Mouse (Mus musculus) neural tube, embryonic 11.5 days (tissue): ENCODE measurements around the gene Mob1a. TPM values are rescaled to one million over a fixed set of nuclear protein-coding genes. Genes with fewer than 3 reads are reported as not detected.

Experiments used
- ATAC-seq: fragments of 200-750 bp; cut with Nextera tagmentation; 2 replicates; pipeline ENCODE4 v1.8.0; 2017; ENCODE audit warnings: moderate number of reproducible peaks, mild to moderate bottlenecking, moderate TSS enrichment, moderate library complexity; ENCODE audit not compliant: insufficient read depth, low FRiP score, low TSS enrichment
- DNase-seq: peaks from one replicate; pipeline ENCODE4 v3.0.0-alpha.2; 2015; ENCODE audit warnings: low spot score
- H3K27ac ChIP-seq: fragments of 300-500 bp; sonication (generic); 2 replicates; pipeline ENCODE4 v1.5.1; 2014; ENCODE audit warnings: low read depth, mild to moderate bottlenecking, low read length
- H3K27me3 ChIP-seq: fragments of 300-500 bp; sonication (generic); 2 replicates; pipeline ENCODE4 v1.6.1; 2014; ENCODE audit warnings: mild to moderate bottlenecking, low read length, mixed read lengths; ENCODE audit not compliant: control insufficient read depth, insufficient read depth
- H3K36me3 ChIP-seq: fragments of 300-500 bp; sonication (generic); 2 replicates; pipeline ENCODE4 v1.6.1; 2014; ENCODE audit warnings: mild to moderate bottlenecking, low read length, moderate library complexity, mixed read lengths; ENCODE audit not compliant: control insufficient read depth, insufficient read depth
- H3K4me1 ChIP-seq: fragments of 300-500 bp; sonication (generic); 2 replicates; pipeline ENCODE4 v1.6.1; 2014; ENCODE audit warnings: low read length, mixed read lengths; ENCODE audit not compliant: control insufficient read depth, insufficient read depth
- H3K4me2 ChIP-seq: fragments of 300-500 bp; sonication (generic); 2 replicates; pipeline ENCODE4 v1.6.1; 2014; ENCODE audit warnings: low read depth, mild to moderate bottlenecking, moderate library complexity
- H3K4me3 ChIP-seq: fragments of 300-500 bp; sonication (generic); 2 replicates; pipeline ENCODE4 v1.5.1; 2014; ENCODE audit warnings: low read depth, low read length
- H3K9ac ChIP-seq: fragments of 300-500 bp; sonication (generic); 2 replicates; pipeline ENCODE4 v1.6.1; 2014; ENCODE audit warnings: mild to moderate bottlenecking, low read length
- H3K9me3 ChIP-seq: fragments of 300-500 bp; sonication (generic); 2 replicates; pipeline ENCODE4 v1.6.1; 2016; ENCODE audit warnings: low read length; ENCODE audit not compliant: control insufficient read depth
- WGBS: fragments of 180-500 bp; shearing (Covaris S2); extraction: QIAGEN DNeasy Blood & Tissue Kit; methylation state at CpG from one replicate; pipeline ENCODE4 v1.1.7; 2014; 5-methylcytosine and 5-hydroxymethylcytosine counted together
- polyA plus RNA-seq: library from polyadenylated mRNA; unstranded; fragments of >200 nt; fragmentation: Nextera tagmentation; extraction: Ambion mirVana; gene quantifications from 2 replicates; pipeline ENCODE4 v1.2.1, GENCODE M21; 2014

Gene Mob1a
- polyA plus RNA-seq, 1 experiment from 2014 or later: 72.3 TPM

DNA sequence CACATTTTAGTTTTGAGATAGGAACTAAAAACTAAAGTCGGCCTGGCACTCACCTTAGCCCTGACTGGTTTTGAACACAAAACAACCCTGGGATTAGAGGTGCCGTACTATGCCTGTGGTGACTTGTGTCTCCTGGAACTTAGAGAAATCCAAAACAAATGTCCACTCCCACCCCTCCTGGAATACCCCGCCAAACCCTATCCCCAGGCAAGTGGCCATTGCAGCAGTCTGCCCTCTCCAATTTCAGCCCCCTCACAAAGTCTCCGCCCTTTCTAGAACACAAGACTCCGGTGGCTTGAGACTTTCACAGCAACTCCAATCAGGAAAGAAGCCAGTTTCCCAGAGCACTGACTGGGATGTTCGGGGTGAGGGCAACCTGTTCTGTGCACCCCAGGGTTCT, 23.1 kb downstream of the Mob1a start, which contains the start of gene Bola3:
Gene Bola3 (plus strand): TSS at position 275 of the 400 bp plus-strand sequence.
- Histone ChIP-seq H3K4me1 (peaks cover 6% of the 10 kb centered on the region), H3K27me3 (no peaks in the 10 kb centered on the region), H3K27ac (no peak within 1 kb of the TSS), H3K36me3 (no peaks in the 10 kb centered on the region), H3K9me3 (no peaks in the 10 kb centered on the region), H3K9ac (peak within 1 kb of the TSS; percentile 96), H3K4me2 (peak within 1 kb of the TSS; percentile 65), H3K4me3 (peak within 1 kb of the TSS; percentile 85)
- WGBS: 32% methylated on average over 6 of the region's 6 CpGs
- ATAC-seq (no peak; the same call in 1 of the 2 replicates), DNase-seq (no peak)

DNA sequence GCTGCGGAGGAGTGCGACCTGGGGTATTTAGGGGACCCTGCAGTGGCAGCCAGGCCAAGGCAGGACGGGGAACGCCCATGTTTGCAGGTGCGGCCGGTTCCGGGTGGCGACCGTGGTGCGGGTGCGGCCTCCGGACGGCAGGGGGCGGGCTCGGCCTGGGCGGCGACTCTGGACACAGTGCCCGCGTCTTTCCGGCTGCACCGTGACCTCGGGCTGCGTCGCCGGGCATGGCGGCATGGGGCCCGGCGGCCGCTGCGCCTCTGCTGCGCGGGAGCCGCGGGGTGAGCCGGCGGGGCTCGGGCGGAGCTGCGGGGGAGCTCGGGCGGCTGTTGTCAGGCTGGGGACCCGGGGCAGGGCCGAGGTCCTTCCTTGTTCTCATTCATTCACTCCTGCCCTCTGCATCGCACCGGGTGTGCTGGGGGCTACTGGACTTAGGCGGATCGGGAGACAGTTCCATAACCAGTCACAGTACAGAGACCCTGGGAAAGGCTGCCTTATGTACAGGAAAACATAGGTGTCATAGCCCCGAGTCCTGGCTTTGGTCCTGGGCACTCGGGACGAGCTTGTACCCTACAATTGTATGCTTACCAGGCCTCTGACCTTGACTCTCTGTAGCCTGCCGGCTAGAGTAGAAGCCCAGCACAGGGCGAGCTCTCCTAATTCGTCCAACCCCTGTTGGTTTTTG, 23.6 kb downstream of the Mob1a start:
- Histone ChIP-seq H3K27me3 (no peaks in the 10 kb centered on the region), H3K4me2 (peak overlapping the region; percentile 65), H3K27ac (no peak overlapping the region), H3K36me3 (no peaks in the 10 kb centered on the region), H3K9ac (peak overlapping the region; percentile 96), H3K4me3 (peak overlapping the region; percentile 85), H3K4me1 (peaks cover 6% of the 10 kb centered on the region), H3K9me3 (no peaks in the 10 kb centered on the region)
- DNase-seq: peak; percentile 89
- WGBS: under 1% methylated on average over 52 of the region's 53 CpGs
- ATAC-seq: peak; percentile 98

GRCm38 (mm10) chr6:83350172-83350571, 24.4 kb downstream of the Mob1a start:
- H3K4me3 ChIP-seq: peak overlapping the region; percentile 85
- 0 out of 2 replicates have a peak overlapping the region, but pooled peaks have one; percentile 8 for H3K27ac ChIP-seq
- H3K4me2 ChIP-seq: peak overlapping the region; percentile 65
- H3K36me3 ChIP-seq: no peaks in the 10 kb centered on the region; the same call in 1 of the 2 replicates
- ATAC-seq (no peak), DNase-seq (no peak)
- H3K27me3 ChIP-seq: no peaks in the 10 kb centered on the region
- 82% methylated on average over 7 of the region's 7 CpGs for WGBS
- no peaks in the 10 kb centered on the region for H3K9me3 ChIP-seq
- peak overlapping the region; percentile 96 for H3K9ac ChIP-seq
- peaks cover 6% of the 10 kb centered on the region for H3K4me1 ChIP-seq

DNA sequence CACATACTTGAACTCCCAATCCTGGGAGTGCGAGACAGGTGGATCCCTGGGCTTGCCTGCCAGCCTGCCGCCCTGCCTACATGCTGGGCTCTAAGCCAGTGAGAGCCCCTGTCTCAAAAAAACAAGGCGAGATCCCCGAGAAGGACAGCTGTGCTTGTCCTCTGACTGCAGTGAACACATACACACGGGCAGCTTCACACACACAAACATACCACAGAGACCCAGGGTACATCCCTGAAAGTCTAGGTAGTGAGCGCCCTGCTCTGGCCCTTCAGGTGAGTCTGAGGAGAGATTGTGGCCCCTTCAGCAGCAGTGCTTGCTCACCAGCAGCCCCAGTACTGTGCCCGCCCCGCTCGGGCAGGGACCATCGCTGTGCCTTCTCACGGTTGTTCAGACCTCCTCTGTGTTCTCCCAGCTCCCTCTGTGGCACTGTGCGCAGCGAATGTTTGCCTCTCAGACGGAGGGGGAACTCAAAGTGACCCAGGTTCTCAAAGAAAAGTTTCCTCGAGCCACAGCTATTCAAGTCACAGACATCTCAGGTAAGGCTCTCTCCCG, 25.1 kb downstream of the Mob1a start:
- DNase-seq (no peak), ATAC-seq (no peak)
- H3K4me3 ChIP-seq: no peak overlapping the region
- H3K36me3 ChIP-seq: no peaks in the 10 kb centered on the region; the same call in 1 of the 2 replicates
- H3K9ac ChIP-seq: no peak overlapping the region
- H3K27me3 ChIP-seq: no peaks in the 10 kb centered on the region
- WGBS: 91% methylated on average over 16 of the region's 16 CpGs
- no peak overlapping the region for H3K4me2 ChIP-seq
- H3K27ac ChIP-seq: no peak overlapping the region
- no peaks in the 10 kb centered on the region for H3K9me3 ChIP-seq
- peaks cover 6% of the 10 kb centered on the region for H3K4me1 ChIP-seq

- H3K9me3 ChIP-seq: no peaks in the 10 kb centered on the region
- WGBS: 82% methylated on average over 7 of the region's 7 CpGs
- H3K27me3 ChIP-seq: no peaks in the 10 kb centered on the region
- peak overlapping the region; percentile 23; the same call in 1 of the 2 replicates for H3K27ac ChIP-seq
- no peaks in the 10 kb centered on the region; the same call in 1 of the 2 replicates for H3K36me3 ChIP-seq
- no peak overlapping the region for H3K4me3 ChIP-seq
- peaks cover 6% of the 10 kb centered on the region for H3K4me1 ChIP-seq
- ATAC-seq (no peak), DNase-seq (no peak)
- H3K4me2 ChIP-seq: no peak overlapping the region
- H3K9ac ChIP-seq: no peak overlapping the region
Observed at GRCm38 (mm10) chr6:83351490-83352160, 25.8 kb downstream of the Mob1a start.

DNA sequence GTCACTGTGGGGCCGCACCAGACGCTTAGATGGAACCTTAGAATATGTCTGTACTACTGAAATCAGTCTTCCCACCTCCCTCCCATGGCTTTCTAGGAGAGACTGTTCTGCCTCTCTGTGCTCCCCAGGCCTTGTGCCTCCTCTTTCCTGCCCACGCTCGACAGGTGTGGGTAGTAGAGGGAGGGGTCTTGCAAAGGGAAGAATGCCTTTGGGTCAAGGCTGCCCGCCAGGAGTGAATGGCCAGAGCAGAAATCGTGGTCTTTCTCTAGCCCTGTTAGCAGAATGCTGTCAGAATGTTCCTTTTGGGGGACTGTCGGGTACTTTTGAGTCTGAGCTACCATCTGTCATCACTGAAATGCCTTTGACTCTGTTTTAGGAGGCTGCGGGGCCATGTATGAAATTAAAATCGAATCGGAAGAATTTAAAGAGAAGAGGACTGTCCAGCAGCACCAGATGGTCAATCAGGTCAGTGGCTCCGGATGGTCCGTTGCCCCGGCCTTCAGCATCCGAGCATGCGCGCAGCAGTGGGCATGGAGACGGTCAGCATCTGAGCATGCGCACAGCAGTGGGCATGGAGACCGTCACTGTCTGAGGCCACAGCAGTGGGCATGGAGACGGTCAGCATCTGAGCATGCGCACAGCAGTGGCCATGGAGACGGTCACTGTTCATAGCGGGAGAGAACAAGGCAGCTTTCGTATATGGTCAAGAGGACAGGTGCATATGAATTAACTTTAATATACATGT, 27.0 kb downstream of the Mob1a start:
- no peak overlapping the region; the same call in 1 of the 2 replicates for H3K9ac ChIP-seq
- no peak for DNase-seq
- no peaks in the 10 kb centered on the region for H3K9me3 ChIP-seq
- no peak for ATAC-seq
- WGBS: 95% methylated on average over 24 of the region's 24 CpGs
- no peaks in the 10 kb centered on the region for H3K27me3 ChIP-seq
- peaks cover 6% of the 10 kb centered on the region for H3K4me1 ChIP-seq
- no peak overlapping the region for H3K27ac ChIP-seq
- H3K4me3 ChIP-seq: no peak overlapping the region
- H3K4me2 ChIP-seq: no peak overlapping the region
- H3K36me3 ChIP-seq: no peaks in the 10 kb centered on the region; the same call in none of the 2 replicates

DNA sequence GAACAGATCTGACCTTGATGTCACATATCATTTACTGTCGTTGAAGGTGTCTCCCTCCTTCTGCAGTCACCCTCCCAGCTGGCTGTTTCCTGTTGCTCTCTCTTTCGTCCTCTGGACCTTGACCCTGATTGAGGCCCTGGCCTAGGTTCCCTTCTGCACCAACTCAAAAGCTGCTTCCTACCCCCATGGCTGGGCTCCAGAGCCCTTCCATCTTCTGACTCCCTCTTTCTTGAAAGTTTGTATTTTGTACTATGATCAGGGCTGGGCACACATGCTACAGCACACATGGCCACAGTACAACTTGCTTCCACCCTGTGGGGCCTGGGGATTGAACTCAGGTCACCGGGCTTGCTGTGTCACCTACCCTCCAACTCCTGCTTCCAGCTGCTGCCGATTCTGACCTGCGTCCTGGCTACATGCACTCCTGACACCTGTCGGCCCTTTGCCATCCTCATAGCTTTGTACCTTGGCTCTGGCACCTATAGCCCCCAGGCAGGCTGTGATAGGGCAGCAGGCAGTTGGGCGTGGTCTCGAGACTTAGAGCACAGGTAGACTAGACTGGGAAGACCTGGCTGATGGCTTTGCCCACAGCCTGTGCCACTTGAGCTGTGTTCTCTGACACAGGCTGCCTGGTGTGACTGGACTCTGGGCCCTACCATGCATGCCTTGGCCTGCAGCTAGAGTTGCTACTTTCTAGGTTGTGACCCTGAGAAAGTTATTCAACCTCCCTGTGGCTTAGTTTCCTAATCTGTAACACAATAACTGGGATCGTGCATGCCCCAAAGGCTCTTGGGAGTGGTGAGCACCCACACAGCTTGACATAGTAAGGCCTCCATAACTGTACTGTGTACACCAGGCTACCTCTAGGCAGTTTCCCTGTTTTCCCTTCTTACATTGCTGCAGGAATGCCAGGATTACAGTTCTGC, 29.3 kb downstream of the Mob1a start:
- no peaks in the 10 kb centered on the region for H3K9me3 ChIP-seq
- no peak for ATAC-seq
- DNase-seq: no peak
- no peaks in the 10 kb centered on the region for H3K27me3 ChIP-seq
- no peaks in the 10 kb centered on the region; the same call in 1 of the 2 replicates for H3K4me1 ChIP-seq
- H3K36me3 ChIP-seq: peaks cover 3% of the 10 kb centered on the region
- no peak overlapping the region for H3K4me3 ChIP-seq
- H3K9ac ChIP-seq: no peak overlapping the region
- no peak overlapping the region for H3K27ac ChIP-seq
- no peak overlapping the region for H3K4me2 ChIP-seq
- 86% methylated on average over 9 of the region's 9 CpGs for WGBS
